Mouse (Mus musculus) small intestine, adult 2 months (tissue): ENCODE results near the gene Ceacam12. TPM values are rescaled to one million over a fixed set of nuclear protein-coding genes. Genes with fewer than 3 reads are reported as not detected.
"Not testable (repeated sequence)": the region's sequence is repeated elsewhere in the genome, so short reads cannot be mapped to it uniquely, and the experiment has no call there.

Source experiments
- H3K27ac ChIP-seq: fragments of 200-500 bp; 2 replicates; pipeline ENCODE4 v1.5.1; 2012; ENCODE audit warnings: low read depth, low read length, control low read depth, inconsistent platforms; ENCODE audit not compliant: insufficient read depth
- H3K27me3 ChIP-seq: fragments of 200-500 bp; 2 replicates; pipeline ENCODE4 v1.6.1; 2012; ENCODE audit warnings: mild to moderate bottlenecking, moderate library complexity, low read length, inconsistent platforms; ENCODE audit not compliant: control insufficient read depth, insufficient read depth
- H3K36me3 ChIP-seq: fragments of 200-500 bp; 2 replicates; pipeline ENCODE4 v1.6.1; 2012; ENCODE audit warnings: mild to moderate bottlenecking, low read length, control low read depth, inconsistent platforms; ENCODE audit not compliant: control insufficient read depth, insufficient read depth
- H3K4me1 ChIP-seq: fragments of 200-500 bp; 2 replicates; pipeline ENCODE4 v1.6.1; 2012; ENCODE audit warnings: low read length, inconsistent platforms, mixed read lengths; ENCODE audit not compliant: control insufficient read depth, insufficient read depth, insufficient read length
- H3K4me3 ChIP-seq: fragments of 200-500 bp; 2 replicates; pipeline ENCODE4 v1.5.1; 2012; ENCODE audit warnings: low read depth, mild to moderate bottlenecking, control low read depth, inconsistent platforms, low read length, moderate library complexity
- CTCF ChIP-seq: fragments of 200-500 bp; IDR thresholded peaks from 2 replicates; pipeline ENCODE4 v1.5.1; 2012; ENCODE audit warnings: low read depth, mild to moderate bottlenecking, control low read depth, inconsistent platforms, low read length, moderate library complexity, mixed read lengths; ENCODE audit not compliant: insufficient replicate concordance, insufficient read length; ENCODE audit errors: extremely low read depth
- POLR2A ChIP-seq: fragments of 200-500 bp; IDR thresholded peaks from 2 replicates; pipeline ENCODE4 v1.6.1; 2012; ENCODE audit warnings: low read depth, mild to moderate bottlenecking, control low read depth, inconsistent platforms, low read length, moderate library complexity
- WGBS: fragments of 180-500 bp; shearing (Covaris S2); methylation state at CpG from one replicate; pipeline ENCODE4 v1.1.7; 2018; 5-methylcytosine and 5-hydroxymethylcytosine counted together
- polyA plus RNA-seq: library from polyadenylated mRNA; depleted of rRNA; stranded (reverse); fragments of >200 nt; gene quantifications from 2 replicates; pipeline ENCODE4 v1.2.3, GENCODE M21; 2012; rRNA removed

The Ceacam12 gene
- not detected in 2 replicates for polyA plus RNA-seq

DNA sequence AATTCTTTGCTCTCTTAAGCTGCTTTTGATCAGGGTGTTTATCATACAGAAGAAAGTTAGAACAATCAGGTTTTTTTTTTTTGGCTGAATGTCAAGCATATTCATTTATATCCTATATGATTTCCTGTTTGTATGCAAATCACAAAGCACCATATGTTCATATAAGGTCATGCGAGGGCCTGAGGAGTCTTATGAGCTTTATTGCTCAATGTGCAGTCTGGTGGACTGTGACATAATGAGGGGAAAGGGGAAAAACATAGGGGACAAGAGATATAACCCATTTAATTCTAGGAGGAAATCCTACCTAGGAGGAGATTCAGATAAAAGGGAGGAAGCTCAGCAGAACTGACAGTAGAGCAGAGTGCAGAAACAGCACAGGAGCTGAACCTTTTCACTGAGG is at the start of gene Ceacam12:
TSS of gene Ceacam12 (plus strand) at position 301 of the 400 bp plus-strand sequence.
- TF ChIP-seq CTCF = no peak
- no peak for TF ChIP-seq POLR2A
- WGBS = 46% methylated on average over 1 of the region's 1 CpGs
- no peaks in the 10 kb centered on the region for H3K36me3 ChIP-seq
- no peaks in the 10 kb centered on the region for H3K4me1 ChIP-seq
- H3K27me3 ChIP-seq = no peaks in the 10 kb centered on the region
- H3K27ac ChIP-seq = no peak within 1 kb of the TSS
- H3K4me3 ChIP-seq = no peak within 1 kb of the TSS

DNA sequence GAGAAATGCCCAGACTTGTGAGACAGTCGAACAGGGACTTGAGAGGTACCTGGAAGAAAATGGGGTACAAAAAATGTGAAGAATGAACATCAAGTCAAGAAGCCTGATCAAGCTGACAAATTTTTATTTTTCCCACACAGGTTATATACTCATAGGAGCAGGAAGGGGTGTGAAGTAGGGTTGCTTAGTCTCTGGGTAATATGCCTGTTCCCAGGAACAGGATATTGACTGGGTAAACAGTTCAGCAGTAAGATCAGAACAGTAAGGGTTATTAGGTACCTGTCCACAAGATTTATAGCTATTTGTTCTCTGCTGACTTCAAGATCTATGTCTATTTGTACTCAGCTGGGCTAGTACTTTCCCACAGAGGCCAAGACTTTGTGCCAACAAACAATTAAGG is 8.1 kb downstream of the Ceacam12 start:
- WGBS = 59% methylated on average over 1 of the region's 1 CpGs
- H3K27me3 ChIP-seq, H3K4me1 ChIP-seq, H3K4me3 ChIP-seq, H3K36me3 ChIP-seq, H3K27ac ChIP-seq: not testable (repeated sequence)

DNA sequence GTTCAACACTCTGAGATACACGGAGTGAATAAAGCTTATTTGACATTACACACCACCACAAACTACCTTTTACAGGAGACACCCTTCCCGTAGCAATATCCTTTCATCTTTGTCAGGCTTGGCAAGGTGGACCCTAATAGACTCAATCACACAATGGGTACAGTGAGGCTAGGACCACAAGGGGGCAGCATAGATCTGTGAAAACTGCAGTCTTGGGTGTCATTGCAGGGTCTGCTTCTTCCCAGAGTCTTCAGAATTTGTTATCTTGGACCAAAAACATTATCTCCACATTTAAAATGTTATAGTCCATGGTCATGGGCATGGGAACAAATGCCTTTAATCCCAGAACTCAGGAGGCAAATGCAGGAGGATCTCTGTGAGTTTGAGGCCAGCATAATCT is 35.1 kb downstream of the Ceacam12 start:
- 44% methylated on average over 2 of the region's 2 CpGs for WGBS
- no peaks in the 10 kb centered on the region for H3K4me1 ChIP-seq
- no peaks in the 10 kb centered on the region for H3K27me3 ChIP-seq
- no peak overlapping the region for H3K27ac ChIP-seq
- H3K4me3 ChIP-seq = no peak overlapping the region
- TF ChIP-seq POLR2A (no peak), CTCF (no peak)
- no peaks in the 10 kb centered on the region for H3K36me3 ChIP-seq

Other genes starting within 250 kb of the Ceacam12 start
- gene Gm5155, start 194.2 kb upstream of the Ceacam12 start, polyA plus RNA-seq = not detected in 2 replicates
- gene Ceacam11, start 93.8 kb upstream of the Ceacam12 start, polyA plus RNA-seq = not detected in 2 replicates
- not detected in 2 replicates for gene Ceacam13, start 56.0 kb upstream of the Ceacam12 start, polyA plus RNA-seq
- not detected in 2 replicates for gene Igfl3, start 110.6 kb downstream of the Ceacam12 start, polyA plus RNA-seq
- gene Mill1, start 179.4 kb downstream of the Ceacam12 start, polyA plus RNA-seq = 0.05 TPM in 1 of 2 replicates, not detected in the other